Mouse (Mus musculus): ENCODE results near the gene Msx2.

The Msx2 gene

DNA sequence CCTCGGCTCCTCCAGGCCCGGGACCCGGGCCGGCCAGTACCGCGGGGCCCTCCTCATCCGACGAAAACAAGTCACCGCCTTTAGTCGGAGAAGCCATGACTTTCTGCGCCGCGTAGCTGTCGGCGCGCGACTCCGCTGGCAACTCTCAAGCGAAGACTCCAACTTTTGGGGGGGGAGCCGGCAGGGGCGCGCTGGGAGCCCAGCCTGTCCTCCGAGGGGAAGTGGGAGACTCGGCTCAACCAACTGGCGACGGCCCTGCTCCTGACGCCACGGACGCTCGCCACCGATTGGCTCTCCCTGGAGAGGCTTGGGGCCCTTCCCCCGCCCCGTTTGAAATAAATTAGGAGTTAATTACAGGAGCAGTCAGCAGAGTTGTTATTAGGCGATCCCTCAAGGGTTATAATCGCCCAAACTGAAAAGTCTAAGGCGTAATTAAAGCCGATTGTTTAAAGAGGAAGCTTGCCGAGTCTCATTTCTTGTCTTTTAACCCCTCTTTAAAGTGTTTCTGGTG is at the start of gene Msx2:
Gene Msx2, minus strand, starts transcription at position 461 of the 511 bp plus-strand sequence.
- peak; percentile 54 to 78 for DNase-seq

DNA sequence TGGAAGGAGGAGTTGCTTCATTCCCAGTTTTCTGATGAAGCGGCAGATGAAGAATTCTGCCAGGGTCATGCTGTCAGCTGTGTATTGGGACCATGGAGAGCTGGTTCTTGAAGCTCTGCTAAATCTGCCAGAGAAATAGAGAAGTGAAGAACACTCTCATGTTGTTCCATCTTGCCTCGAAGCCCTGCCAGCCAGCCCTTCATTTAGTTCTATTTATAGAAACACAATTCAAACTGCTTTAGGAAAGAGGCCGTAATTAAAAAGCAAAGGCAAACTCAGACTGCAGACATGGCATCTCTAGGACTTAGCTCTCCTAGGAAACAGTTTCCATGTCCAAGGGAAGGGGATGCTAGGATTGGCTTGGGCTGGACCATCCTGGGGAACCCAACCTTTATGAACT is 48.6 kb upstream of the Msx2 start:
- no peak for DNase-seq

DNA sequence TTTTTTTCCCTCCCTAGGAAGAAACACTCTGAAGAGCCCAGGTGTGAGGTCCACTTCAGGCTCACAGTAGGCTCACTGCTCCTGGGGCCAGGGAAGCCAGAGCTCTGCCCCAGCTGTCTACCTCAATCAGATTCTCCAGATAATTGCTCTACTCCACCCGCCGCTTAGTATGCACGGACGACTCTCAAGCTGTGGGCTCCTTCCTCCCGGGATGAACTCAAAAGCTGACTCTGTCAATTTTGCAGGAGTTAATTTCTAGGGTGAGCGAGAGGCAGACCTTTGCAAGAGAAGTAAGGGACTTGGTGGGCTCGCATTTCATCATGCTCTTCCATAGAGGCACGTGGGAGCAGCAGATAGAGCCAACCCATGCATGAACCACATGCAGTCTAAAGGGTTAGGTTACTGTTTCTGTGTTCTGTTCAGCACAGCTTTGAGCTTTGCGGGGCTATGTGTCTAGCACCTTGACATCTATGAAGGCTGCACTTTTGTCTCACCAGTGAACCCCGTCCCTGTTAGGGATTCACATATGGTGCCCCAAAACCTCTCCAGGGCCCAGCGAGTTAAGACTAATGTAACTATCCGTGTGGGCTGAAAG is 47.6 kb upstream of the Msx2 start:
- DNase-seq, result no peak

DNA sequence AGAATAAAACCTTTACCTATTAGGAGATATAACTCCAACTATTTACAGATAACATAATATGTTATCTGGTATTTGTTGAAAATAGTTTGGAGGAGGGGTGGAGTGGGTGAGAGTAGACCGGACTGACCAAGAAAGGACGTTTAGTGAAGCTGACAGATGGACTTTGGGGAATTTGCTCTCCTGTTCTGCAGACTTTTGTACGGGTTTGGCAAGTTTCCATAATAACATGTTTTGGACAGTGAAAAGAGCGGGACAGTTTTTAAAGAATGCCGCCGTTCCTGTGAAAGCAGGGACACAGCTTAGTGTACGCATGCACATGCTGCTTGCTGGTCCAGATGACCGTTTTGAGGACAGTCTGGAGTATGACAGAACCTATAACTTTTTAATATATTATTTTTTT is 46.9 kb upstream of the Msx2 start:
- DNase-seq, result no peak

DNA sequence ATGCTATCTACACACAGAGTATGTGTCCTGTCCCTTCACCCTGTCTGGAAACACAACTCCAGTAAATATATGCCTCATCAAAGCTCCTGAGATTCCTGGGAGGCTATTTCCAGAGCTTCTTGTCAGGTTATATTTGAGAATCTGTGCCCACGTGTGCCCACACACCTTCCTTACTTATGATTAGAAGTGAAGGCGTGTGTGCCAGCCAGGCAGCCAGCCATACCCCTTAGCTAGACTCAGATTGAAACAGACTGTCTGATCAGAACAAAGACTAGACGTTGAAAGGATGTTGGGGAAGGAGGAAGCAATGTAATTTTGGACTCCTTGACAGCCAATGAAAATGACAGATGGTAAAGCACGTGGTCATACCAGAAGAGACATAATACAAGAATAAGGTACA is 45.4 kb upstream of the Msx2 start:
- DNase-seq, result no peak

DNA sequence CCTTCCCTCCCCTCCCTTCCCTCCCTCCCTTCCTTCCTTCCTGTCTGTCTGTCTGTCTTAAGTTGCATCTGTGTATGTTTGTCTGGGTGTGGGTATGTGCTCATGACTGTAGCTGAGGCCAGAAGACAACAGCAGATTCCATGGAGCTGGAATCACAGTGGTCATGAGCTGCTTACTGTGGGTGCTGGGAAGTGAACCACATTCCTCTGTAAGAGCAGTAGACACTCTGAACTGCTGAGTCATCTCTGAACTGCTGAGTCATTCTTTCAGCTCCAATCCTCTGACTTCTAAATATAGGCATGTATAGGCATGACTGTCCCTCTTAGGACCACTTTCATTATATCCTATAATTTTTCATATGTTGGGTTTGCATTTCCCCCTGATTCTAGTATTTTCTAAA is 41.7 kb upstream of the Msx2 start:
- DNase-seq, result no peak

DNA sequence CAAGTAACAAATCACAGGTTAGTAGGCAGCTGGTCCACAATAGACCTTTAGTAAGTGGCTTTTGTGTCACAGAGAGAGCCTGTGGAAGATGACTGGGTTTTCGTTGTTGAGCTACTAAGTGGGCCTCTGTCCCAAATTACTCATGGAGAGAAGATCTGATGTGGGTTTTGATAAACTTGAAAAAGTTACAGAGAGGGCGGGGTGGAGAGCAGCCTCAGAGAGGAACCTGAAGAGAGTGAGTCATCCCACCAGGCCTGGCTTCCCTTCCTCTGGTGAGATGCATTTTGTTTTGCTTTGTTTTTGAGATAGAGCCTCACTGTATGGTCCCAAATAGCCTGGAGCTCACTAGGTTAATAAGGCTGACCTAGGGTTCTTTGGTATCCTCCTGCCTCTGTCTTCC is 38.5 kb upstream of the Msx2 start:
- no peak for DNase-seq

DNA sequence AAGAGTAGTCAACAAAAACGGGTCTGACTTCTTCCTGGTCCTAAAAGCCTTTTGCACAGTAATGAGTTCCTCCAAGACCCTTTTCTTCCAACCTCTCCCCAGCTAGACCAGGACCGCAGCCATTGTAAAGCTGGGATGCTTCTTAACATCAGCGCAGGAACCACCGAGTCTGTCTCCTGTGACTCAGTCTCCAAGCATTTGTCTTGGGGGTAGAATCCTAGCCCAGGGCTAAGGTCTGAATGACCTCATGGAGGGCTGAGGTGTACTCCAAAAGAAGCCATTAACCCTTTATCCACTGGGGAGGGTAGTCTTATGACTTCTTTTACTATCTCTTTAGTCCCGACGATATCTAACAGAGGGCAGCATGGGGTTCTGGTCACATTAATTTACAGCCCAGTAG is 29.5 kb upstream of the Msx2 start:
- no peak for DNase-seq

DNA sequence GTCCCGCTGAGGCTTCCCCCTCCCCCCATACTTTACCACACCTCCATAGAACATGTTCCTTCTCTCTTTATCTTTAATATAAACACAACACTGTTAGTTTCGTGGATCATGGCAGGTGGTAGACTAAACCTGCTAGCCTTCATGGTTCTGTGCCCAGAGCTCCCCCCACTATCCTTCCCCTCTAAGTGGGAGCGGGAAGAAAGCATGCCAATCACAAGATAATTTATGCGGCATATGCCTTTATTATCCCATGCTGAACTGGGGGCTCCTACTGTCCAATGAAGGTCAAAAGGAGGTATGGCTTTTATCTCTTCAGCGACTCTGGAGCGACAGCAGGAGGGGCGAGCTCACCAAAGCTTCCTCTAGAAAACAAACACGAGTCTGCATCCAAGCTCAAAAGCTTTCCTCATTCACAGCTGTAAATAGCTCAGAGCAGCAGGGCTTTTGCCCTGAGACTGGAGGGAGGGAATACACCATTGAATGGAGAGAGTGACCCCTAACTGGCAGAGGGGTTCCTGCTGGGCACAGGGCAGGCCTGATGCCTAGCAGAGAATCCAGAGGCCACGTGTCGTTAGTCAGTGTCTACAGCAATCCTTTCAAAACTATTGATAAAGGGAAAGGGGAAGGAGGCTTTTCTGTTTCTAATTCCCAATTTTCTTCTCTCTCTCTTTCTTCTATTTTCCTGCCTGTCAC is 28.8 kb upstream of the Msx2 start:
- no peak for DNase-seq

DNA sequence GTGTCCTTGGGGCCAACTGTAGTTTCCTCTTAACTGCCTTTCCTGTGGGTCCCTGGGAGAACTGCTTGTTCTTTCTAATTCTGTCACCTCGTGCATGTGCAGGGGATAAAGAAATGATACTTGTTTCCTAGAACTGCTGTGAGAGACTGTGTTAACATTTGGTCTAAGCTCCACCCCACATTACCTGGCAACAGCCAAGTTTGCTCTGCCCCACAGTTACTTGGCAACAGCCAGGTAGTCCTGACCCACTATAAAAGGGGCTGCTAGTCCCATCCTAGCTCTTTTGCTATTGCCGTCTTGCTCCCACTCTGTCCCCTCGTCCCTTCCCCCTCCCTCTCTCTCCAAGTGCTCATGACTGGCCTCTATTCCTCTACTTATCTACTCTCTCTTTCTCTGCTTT is 28.2 kb upstream of the Msx2 start:
- no peak for DNase-seq

DNA sequence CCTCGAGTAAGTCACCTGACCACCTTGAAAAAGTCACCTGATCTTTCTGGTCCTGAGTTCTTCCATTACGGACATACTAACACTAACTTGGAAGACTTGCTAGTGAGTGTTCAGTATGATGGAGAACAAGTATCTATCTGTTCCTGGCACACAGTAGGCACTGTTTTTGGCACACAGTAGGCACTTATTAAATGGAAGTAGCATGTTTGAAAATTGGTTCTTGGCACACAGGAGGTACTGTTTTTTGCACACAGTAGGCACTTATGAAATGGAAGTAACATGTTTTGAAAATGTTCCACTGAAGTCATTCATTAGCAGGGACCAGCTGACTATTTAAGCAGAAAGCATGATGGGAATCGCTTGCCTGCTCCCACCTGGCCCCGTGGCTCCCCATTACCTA is 13.6 kb upstream of the Msx2 start:
- DNase-seq, result no peak

DNA sequence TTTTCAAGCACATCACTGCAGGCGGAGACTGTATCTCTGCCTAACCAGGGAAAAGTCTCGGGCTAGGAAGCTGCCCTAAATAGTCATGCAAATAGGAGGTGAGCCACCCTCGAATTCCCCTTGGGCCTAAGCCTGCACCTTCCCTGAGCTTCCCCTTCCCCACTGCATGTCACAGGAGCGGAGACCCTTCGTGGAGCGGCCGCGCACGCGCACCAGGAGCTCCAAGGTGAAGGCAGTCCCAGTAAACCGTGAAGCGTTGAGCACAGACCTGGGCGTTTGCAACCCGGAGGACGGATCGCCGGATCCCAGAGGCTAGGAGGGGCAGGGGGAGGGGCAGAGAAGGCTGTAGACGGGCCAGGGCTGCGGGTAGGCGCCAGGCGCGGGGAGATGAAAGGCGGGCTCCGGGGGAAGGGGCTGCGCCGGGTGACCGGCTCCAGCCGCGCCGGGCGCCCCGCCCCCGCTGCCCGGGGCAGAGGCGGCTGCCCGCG is 2.9 kb upstream of the Msx2 start:
- peak; percentile 14 to 62 for DNase-seq

DNA sequence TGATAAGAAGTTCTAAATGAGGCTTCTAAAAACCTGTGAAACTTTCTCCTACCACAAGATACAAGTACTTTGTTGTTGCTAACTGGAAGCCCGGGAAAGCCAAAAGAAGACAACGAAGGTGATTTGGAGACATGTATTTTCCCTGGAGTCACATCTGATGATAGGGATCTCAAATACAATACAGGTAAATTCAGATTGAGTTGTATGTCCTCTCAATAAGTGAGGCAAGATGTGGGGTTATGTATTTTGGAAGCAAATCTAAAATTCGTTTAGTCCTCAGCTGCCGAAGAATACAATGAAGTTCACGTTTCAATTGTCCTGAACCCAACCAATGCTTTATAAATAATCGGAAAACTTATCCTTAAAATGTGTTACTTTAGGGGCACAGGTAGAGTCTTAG is 1.6 kb upstream of the Msx2 start:
- DNase-seq, result no peak

DNA sequence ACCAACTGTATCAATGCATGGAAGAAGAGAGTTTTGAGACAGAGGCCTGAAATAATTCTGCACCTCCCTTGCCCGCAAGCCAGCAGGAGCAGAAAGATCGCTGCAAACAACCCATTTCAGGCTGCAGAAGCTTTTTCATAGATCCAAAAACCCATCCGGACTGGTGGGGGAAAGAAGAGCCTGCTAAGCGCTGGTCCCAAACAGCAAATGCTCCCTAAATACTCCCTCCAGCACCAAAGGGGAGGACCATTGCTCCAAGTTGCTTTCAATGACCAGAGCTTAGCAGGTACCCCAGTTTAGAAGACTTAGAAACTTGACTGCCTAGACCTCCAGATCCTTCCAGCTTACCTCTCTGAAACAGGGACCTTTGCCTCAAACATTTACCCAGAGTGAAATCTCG is 1.1 kb upstream of the Msx2 start:
- no peak for DNase-seq

DNA sequence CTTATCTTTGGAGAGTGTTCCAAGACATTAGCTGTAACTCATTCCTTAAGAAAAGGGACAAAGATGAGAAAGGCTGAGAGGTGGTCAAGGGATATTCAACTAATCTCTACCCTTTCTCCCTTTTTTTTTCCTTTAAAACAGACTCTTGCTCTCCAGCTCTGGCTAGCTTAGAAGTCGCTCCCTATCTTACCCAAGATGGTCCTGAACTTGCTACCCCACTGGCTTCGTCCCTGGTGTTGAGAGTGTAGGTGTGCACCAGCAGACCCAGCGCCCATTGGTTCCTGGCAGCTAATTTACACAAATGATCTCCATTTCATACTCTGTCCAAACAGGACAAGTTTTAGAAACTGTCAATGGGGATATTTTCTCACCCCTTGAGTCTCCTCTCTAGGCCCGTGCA is 417 bp upstream of the Msx2 start:
- no peak for DNase-seq

DNA sequence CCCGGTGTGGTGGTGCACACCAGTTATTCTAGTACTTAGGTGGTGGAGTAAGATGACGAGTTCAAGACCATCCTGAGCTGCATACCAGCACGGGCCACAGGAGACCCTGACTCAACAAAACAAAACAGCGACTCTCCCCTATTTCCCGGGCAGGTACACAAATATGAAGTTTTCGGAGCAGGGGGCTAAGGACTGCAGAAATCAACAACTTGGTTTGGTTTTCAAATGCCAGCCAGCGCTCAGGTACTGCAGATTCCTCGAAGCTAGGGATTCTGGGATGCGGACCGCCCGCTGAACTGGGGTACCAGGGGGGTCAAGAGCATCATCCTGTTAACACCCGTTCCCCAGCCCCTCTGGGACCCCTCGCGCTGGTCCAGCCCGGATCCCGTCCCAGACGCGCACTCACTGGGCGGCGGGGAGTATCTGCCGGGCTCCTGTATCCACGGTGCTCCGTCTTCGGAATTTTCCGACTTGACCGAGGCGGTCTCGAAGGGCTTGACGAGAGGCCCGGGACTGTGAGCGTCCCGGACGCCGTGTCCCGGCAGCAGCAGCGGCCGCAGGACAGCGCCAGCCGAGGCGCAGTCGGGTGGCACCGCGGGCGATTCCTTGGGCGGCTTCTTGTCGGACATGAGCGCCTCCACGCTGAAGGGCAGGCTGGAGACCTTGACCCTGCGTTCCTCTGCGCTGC is 804 bp downstream of the Msx2 start:
- DNase-seq, result peak in 1 of 2 experiments; percentile 43

DNA sequence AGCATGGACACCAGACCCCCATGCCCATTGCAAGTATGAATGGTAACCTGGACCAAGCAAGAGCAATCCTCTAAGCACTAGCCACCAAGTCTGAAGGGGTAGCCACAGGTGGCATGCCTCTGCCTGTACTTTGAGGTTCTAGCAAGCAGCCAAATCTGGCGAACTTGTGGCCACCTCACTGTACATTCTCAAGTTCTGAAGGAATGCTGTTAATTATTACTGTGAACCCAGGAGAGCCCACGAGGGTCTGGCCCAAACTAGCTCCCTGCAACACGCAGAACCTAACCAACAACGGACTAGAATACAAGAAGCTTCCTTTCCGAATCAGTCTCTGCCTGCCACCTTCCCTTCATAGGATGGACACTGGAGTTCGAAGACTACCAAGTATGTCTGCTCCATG is 1.5 kb downstream of the Msx2 start:
- DNase-seq, result no peak

DNA sequence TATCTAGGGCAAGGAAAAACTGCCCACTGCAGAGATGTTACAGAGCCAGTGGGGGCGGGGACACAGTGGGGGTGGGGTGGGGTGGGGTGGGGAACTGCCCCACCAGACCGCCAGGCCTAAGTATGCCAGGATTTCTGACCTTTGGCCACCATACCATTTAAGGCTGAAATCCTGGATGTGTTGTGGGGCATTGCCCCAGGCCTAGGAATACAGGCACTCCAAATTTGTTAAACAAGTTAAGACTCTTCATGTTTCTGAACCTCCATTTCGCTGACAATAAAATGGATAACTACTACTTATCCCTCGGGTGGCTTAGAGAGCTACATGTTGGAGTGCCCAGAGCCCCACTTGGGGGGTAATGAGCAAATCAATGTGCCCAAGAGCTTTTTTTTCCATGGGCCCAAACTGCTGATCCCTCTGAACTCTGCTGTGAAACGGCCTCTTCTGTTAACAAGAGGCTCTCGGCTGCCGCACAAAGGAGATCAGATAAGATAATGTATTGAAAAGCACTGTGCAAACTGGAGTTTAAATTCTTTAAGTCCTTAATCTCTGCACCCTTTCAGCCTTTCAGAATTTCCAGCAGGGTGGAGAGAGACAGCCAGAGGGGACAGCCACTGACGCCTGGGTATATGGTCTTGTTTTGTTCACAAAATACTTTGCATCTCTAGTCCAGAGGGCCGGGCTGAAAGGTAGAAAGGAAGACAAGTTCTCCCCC is 2.3 kb downstream of the Msx2 start:
- no peak for DNase-seq

DNA sequence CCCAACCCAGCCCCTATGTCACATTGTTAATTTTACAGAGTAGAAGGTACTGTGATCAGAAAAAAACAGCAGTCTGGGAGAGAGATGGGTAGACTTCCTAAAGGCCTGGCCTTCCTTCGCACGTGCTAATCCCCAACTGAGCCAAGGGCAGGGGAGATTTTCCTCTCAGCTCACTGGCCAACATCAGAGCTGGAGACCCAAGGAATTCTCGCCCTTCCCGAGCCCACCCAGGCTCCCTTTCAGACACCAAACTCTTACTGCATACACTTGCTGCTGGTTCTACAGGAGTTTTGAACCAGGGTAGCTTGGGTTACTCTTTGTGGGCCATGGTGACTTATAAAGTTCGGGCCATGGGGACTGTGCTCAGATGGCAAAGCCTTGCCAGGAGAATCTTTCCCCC is 3.1 kb downstream of the Msx2 start:
- DNase-seq, result no peak

DNA sequence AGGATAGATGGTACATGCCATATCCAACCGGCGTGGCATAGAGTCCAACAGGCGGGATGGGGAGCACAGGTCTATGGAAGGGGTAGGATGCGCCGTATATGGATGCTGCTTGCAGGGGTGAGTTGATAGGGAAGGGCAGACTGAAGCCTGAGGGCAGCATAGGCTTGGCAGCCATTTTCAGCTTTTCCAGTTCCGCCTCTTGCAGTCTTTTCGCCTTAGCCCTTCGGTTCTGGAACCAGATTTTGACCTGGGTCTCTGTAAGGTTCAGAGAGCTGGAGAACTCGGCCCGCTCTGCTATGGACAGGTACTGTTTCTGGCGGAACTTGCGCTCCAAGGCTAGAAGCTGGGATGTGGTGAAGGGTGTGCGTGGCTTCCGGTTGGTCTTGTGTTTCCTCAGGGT is 4.7 kb downstream of the Msx2 start:
- DNase-seq, result no peak

DNA sequence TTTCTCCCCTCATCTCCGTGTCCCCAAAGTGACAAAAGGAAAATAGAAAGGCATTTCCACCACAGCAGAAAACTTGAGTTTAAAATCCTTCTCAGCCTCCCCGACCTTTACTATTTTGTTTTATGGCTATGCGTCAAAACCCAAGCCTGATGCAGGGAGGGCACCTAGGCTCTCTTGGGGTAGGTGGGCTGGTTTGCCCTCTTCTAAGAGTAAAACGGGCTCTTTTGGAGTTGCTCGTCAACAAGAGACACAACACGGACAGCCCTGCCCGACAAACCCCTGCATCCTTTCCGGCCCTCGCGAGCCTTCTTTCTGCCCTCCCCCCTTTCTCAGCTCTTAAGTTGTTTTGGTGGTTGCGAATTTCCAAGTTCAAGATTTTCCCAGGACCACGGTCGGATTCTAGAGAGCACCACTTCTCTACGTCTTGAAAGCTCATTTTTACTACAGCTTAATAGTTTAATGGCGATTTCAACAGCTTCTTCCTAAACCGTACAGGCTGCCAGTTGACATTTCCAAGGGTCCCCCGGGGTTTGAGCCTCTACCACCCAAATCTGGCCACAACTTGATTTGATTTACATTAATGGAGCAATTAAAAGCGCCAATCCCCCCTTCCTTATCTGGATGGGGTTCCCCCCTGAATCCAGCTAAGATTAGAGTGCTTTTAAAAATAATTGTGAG is 6.5 kb downstream of the Msx2 start:
- no peak for DNase-seq

DNA sequence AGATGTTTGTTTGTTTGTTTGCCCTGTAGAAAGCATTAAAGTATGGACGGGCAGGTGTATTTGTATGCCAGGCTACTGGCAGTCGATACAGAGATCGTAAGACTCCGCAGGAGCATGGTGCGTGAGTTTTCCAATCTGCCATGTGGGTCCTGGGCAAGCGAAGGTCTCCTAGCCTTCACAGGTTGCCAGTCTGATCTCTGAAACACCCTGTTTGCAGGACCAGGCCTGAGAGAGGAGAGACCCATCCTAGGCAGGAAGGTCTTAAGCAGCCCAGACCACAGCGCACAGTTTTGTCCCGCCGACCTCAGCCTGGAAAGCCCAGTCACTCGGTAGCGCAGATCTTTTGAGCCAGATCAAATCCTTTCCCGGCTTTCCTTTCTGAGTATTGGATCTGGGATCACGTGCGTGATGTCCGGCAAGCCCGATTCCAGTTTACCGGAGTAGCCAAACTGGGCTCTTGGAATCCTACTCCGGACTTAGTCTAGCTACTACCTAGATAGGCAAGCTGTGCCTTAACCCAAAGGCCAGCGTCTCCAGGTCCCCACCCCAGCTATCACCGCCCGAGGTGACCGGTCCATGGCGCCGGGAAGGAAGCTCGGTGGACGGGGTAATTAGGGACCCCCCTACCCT is 7.6 kb downstream of the Msx2 start:
- DNase-seq, result no peak
